Mouse (Mus musculus) intestine, embryonic 14.5 days (tissue): ENCODE measurements around the gene Plin1. TPM values are rescaled to one million over a fixed set of nuclear protein-coding genes. Genes with fewer than 3 reads are reported as not detected.

ENCODE experiments used
- ATAC-seq: fragments of 200-750 bp; cut with Nextera tagmentation; replicated peaks from 2 replicates; pipeline ENCODE4 v1.8.0; 2017; ENCODE audit warnings: low read depth, moderate number of reproducible peaks, moderate TSS enrichment, moderate library complexity; ENCODE audit not compliant: low FRiP score, low TSS enrichment
- DNase-seq: peaks from one replicate; pipeline ENCODE4 v3.0.0-alpha.2; 2018; ENCODE audit warnings: low spot score
- H3K27ac ChIP-seq: fragments of 300-500 bp; sonication (generic); 2 replicates; pipeline ENCODE4 v1.5.1; 2014; ENCODE audit warnings: low read depth, mild to moderate bottlenecking, control low read depth
- H3K27me3 ChIP-seq: fragments of 300-500 bp; sonication (generic); replicated peaks from 2 replicates; pipeline ENCODE4 v1.6.1; 2014; ENCODE audit warnings: low read length, control low read depth; ENCODE audit not compliant: control insufficient read depth, insufficient read depth
- H3K36me3 ChIP-seq: fragments of 300-500 bp; sonication (generic); 2 replicates; pipeline ENCODE4 v1.6.1; 2014; ENCODE audit warnings: low read length, control low read depth; ENCODE audit not compliant: control insufficient read depth, insufficient read depth
- H3K4me1 ChIP-seq: fragments of 300-500 bp; sonication (generic); replicated peaks from 2 replicates; pipeline ENCODE4 v1.6.1; 2014; ENCODE audit warnings: low read length, control low read depth, mixed read lengths; ENCODE audit not compliant: control insufficient read depth, insufficient read depth
- H3K4me2 ChIP-seq: fragments of 300-500 bp; sonication (generic); 2 replicates; pipeline ENCODE4 v1.6.1; 2014; ENCODE audit warnings: low read length
- H3K4me3 ChIP-seq: fragments of 300-500 bp; sonication (generic); 2 replicates; pipeline ENCODE4 v1.5.1; 2014; ENCODE audit warnings: low read depth, low read length, control low read depth, mixed read lengths
- H3K9ac ChIP-seq: fragments of 300-500 bp; sonication (generic); 2 replicates; pipeline ENCODE4 v1.6.1; 2014; ENCODE audit warnings: mild to moderate bottlenecking, low read length
- H3K9me3 ChIP-seq: fragments of 300-500 bp; sonication (generic); 2 replicates; pipeline ENCODE4 v1.6.1; 2016; ENCODE audit warnings: low read length, control low read depth; ENCODE audit not compliant: control insufficient read depth
- WGBS: fragments of 180-500 bp; shearing (Covaris S2); extraction: QIAGEN DNeasy Blood & Tissue Kit; methylation state at CpG from one replicate; pipeline ENCODE4 v1.1.7; 2014; 5-methylcytosine and 5-hydroxymethylcytosine counted together
- polyA plus RNA-seq: library from polyadenylated mRNA; unstranded; fragments of >200 nt; fragmentation: Nextera tagmentation; extraction: Ambion mirVana; gene quantifications from 2 replicates; pipeline ENCODE4 v1.2.1, GENCODE M21; 2014

The Plin1 gene
- polyA plus RNA-seq = not detected in 2 replicates

GRCm38 (mm10) chr7:79732622-79733021 lies at the start of gene Plin1:
Gene Plin1, minus strand, starts transcription at chr7:79732903.
- WGBS = 61% methylated on average over 4 of the region's 4 CpGs
- H3K9me3 ChIP-seq = no peaks in the 10 kb centered on the region
- H3K27ac ChIP-seq = no peak within 1 kb of the TSS
- H3K4me2 ChIP-seq = no peak within 1 kb of the TSS
- DNase-seq (no peak), ATAC-seq (no peak)
- peaks cover 13% of the 10 kb centered on the region; the same call in 1 of the 2 replicates for H3K36me3 ChIP-seq
- no peaks in the 10 kb centered on the region for H3K4me1 ChIP-seq
- no peak within 1 kb of the TSS for H3K9ac ChIP-seq
- no peaks in the 10 kb centered on the region for H3K27me3 ChIP-seq
- no peak within 1 kb of the TSS for H3K4me3 ChIP-seq

DNA sequence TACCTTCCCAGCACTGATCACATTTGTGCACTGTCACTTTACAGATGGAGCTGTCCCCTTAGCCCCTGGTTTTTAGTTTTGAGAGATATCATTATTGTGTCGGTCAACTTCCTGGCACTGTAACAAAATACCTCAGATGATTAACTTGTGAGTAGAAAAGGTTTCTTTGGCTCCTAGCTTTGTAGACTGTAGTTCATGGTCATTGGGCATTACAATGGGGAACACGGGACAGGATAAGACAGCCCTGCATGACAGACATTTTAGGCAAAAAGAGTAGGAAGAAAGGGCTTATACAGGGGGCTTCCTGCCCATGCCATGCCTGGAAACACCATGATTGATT lies 49.8 kb upstream of the Plin1 start:
- 87% methylated on average over 2 of the region's 2 CpGs for WGBS
- H3K4me3 ChIP-seq = no peak overlapping the region
- peaks cover 3% of the 10 kb centered on the region; the same call in 1 of the 2 replicates for H3K4me1 ChIP-seq
- H3K27ac ChIP-seq = no peak overlapping the region
- ATAC-seq (no peak), DNase-seq (no peak)
- no peaks in the 10 kb centered on the region for H3K9me3 ChIP-seq
- no peak overlapping the region for H3K9ac ChIP-seq
- no peak overlapping the region for H3K4me2 ChIP-seq
- no peaks in the 10 kb centered on the region for H3K36me3 ChIP-seq
- H3K27me3 ChIP-seq = no peaks in the 10 kb centered on the region

DNA sequence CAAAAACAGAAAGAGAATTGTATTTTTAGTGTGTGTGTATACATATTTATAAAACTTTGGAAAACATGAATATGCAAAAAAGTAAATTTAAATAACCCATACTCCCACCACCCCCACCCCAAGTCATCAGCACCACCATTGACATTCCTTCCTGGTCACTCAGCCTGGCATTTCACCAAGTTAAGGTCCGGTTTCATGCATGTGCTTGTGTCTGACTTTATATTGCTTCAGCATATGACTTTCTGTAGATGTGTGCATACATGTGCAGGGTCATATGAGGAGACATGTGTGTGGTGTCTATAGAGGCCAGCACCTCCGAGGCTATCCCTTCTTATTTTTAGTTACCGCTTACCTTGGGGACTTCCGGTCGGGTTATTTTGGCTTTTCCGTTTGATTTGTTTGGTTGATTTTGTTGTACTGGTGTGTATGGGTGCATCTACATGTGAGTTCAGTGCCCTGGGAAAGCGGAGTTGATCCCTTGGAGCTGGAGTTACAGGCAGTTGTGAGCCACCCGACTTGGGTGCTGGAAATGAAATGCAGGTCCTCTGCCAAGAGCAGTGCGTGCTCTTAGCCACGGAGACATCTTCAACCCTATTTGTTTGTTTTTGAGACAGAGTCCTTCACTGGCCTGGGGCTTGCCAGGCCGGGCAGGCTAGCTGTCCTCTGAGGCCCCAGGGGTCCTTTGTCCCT lies 49.3 kb upstream of the Plin1 start:
- H3K27me3 ChIP-seq = no peaks in the 10 kb centered on the region
- no peak overlapping the region for H3K27ac ChIP-seq
- no peak for DNase-seq
- no peak for ATAC-seq
- no peaks in the 10 kb centered on the region for H3K9me3 ChIP-seq
- 77% methylated on average over 11 of the region's 11 CpGs for WGBS
- peaks cover 3% of the 10 kb centered on the region; the same call in 1 of the 2 replicates for H3K4me1 ChIP-seq
- H3K36me3 ChIP-seq = no peaks in the 10 kb centered on the region
- H3K4me2 ChIP-seq = no peak overlapping the region
- no peak overlapping the region for H3K4me3 ChIP-seq
- no peak overlapping the region for H3K9ac ChIP-seq

GRCm38 (mm10) chr7:79780647-79781626 lies 48.2 kb upstream of the Plin1 start:
- Histone ChIP-seq H3K9me3 (no peaks in the 10 kb centered on the region), H3K4me2 (peak overlapping the region; percentile 44), H3K4me1 (peaks cover 3% of the 10 kb centered on the region; the same call in 1 of the 2 replicates), H3K27ac (no peak overlapping the region), H3K36me3 (no peaks in the 10 kb centered on the region), H3K4me3 (peak overlapping the region; percentile 20), H3K27me3 (no peaks in the 10 kb centered on the region), H3K9ac (peak overlapping the region; percentile 37; the same call in 1 of the 2 replicates)
- DNase-seq (peak; percentile 92), ATAC-seq (peak; percentile 29; the same call in 1 of the 2 replicates)
- WGBS = 29% methylated on average over 16 of the region's 16 CpGs

DNA sequence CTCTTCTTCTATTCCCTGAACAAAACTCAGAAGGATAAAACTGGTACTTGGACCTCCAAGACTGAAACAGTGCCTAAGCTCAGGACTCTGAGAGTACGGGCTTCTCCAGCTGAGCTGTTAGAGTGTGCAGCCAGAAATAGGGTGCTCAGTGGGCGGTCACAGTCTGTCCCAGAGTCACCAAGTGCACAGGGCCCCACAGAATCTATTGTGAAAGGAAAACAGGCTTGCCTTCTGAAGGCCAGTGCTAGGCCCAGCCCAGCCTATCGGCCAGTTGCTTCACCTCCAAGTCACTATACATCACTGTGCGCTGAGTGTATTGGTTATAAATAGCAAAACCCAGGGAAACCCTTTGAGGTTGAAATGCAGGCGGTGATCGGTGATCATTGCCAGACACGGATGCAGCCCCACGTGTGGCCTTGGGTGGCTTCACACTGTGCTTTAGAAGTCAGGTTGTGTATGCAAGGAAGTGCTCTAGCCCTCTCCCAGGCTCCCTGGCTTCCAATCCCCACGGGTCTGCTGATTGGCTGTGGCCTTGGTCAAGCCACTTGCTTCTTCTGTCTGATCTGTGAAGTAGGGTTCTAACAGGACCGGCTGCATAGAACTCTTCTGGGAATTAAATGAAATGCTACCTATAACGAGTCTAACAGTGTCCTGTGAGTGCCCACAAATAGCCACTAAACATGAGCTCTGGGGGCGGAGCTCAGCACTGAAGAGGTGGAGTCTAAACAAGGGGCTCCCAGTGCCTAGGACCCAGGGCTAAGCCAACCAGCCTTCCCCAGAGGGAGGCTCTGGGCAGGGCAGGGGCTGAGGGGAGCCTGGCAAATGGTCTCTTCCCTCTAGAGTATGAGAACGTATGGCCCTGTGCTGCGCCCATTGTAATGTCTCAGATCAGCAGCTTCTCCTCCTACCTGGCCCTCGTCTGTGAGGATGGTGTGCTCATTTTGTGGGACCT lies 39.1 kb upstream of the Plin1 start:
- DNase-seq (no peak), ATAC-seq (no peak)
- no peak overlapping the region for H3K9ac ChIP-seq
- H3K4me2 ChIP-seq = no peak overlapping the region
- H3K9me3 ChIP-seq = no peaks in the 10 kb centered on the region
- H3K4me1 ChIP-seq = no peaks in the 10 kb centered on the region
- 43% methylated on average over 15 of the region's 15 CpGs for WGBS
- H3K27ac ChIP-seq = no peak overlapping the region
- H3K36me3 ChIP-seq = no peaks in the 10 kb centered on the region
- no peak overlapping the region for H3K4me3 ChIP-seq
- no peaks in the 10 kb centered on the region for H3K27me3 ChIP-seq

DNA sequence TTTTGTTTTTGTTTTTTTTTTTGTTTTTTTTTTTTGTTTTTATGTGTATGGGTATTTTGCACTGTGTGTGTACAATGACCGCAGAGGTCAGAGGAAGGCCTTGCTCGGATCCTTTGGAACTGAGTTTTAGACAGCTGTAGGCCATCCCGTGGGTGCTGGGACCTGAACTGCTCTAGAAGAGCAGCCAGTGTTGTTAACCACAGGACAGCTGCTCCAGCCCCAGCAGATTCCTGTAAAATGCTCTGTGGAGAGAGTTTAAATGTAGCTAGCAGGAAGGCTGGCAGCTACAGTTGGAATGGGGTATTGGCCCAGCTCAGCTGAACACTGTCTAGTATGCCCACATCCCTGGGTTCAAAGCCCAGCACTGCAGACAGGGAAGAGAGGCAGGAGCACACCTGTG lies 37.0 kb upstream of the Plin1 start:
- Histone ChIP-seq H3K4me1 (no peaks in the 10 kb centered on the region), H3K4me2 (no peak overlapping the region), H3K9me3 (no peaks in the 10 kb centered on the region), H3K4me3 (no peak overlapping the region), H3K27ac (no peak overlapping the region), H3K36me3 (no peaks in the 10 kb centered on the region), H3K9ac (no peak overlapping the region), H3K27me3 (no peaks in the 10 kb centered on the region)
- WGBS = 73% methylated on average over 3 of the region's 3 CpGs
- no peak for DNase-seq
- no peak for ATAC-seq

GRCm38 (mm10) chr7:79765991-79766390 lies 33.3 kb upstream of the Plin1 start:
- DNase-seq (no peak), ATAC-seq (no peak)
- Histone ChIP-seq H3K4me3 (no peak overlapping the region), H3K4me2 (no peak overlapping the region), H3K9me3 (no peaks in the 10 kb centered on the region), H3K9ac (no peak overlapping the region), H3K27ac (no peak overlapping the region), H3K27me3 (no peaks in the 10 kb centered on the region), H3K4me1 (no peaks in the 10 kb centered on the region), H3K36me3 (no peaks in the 10 kb centered on the region)
- 47% methylated on average over 1 of the region's 1 CpGs for WGBS

GRCm38 (mm10) chr7:79762106-79762505 lies 29.4 kb upstream of the Plin1 start:
- Histone ChIP-seq H3K4me2 (no peak overlapping the region), H3K4me1 (no peaks in the 10 kb centered on the region), H3K9ac (no peak overlapping the region), H3K27me3 (no peaks in the 10 kb centered on the region), H3K4me3 (no peak overlapping the region), H3K36me3 (no peaks in the 10 kb centered on the region), H3K27ac (no peak overlapping the region), H3K9me3 (no peaks in the 10 kb centered on the region)
- WGBS = 63% methylated on average over 8 of the region's 8 CpGs
- ATAC-seq (no peak), DNase-seq (no peak)
